Mouse (Mus musculus) cerebellum, adult 2 months (tissue): ENCODE results near the gene Card11. TPM values are rescaled to one million over a fixed set of nuclear protein-coding genes. Genes with fewer than 3 reads are reported as not detected.

Source experiments
- DNase-seq, 2 experiments: peaks; one replicate each; pipeline ENCODE4 v3.0.0; 2021
- H3K27ac ChIP-seq: fragments of 200-500 bp; 2 replicates; pipeline ENCODE4 v1.5.1; 2012; ENCODE audit warnings: low read length, control low read depth, inconsistent platforms; ENCODE audit not compliant: insufficient read depth
- H3K27me3 ChIP-seq: fragments of 200-500 bp; 2 replicates; pipeline ENCODE4 v1.6.1; 2012; ENCODE audit warnings: inconsistent platforms, mild to moderate bottlenecking, low read length, moderate library complexity; ENCODE audit not compliant: control insufficient read depth, insufficient read depth
- H3K4me1 ChIP-seq: fragments of 200-500 bp; 2 replicates; pipeline ENCODE4 v1.6.1; 2011; ENCODE audit warnings: low read length; ENCODE audit not compliant: control insufficient read depth, insufficient read depth
- H3K4me3 ChIP-seq: fragments of 200-500 bp; replicated peaks from 2 replicates; pipeline ENCODE3; 2011; ENCODE audit warnings: mild to moderate bottlenecking, low read depth, low read length, control low read depth; ENCODE audit not compliant: insufficient read depth
- CTCF ChIP-seq: fragments of 200-500 bp; IDR thresholded peaks from 2 replicates; pipeline ENCODE4 v1.5.1; 2011; ENCODE audit warnings: low read depth, mild to moderate bottlenecking, control low read depth, low read length, moderate library complexity, borderline replicate concordance; ENCODE audit not compliant: insufficient read depth
- POLR2A ChIP-seq: fragments of 200-500 bp; IDR thresholded peaks from 2 replicates; pipeline ENCODE4 v1.6.1; 2011; ENCODE audit warnings: low read length, control low read depth, borderline replicate concordance; ENCODE audit not compliant: insufficient read depth
- WGBS: fragments of 180-500 bp; shearing (Covaris S2); methylation state at CpG from one replicate; pipeline ENCODE4 v1.1.7; 2018; 5-methylcytosine and 5-hydroxymethylcytosine counted together
- polyA plus RNA-seq: library from polyadenylated mRNA; depleted of rRNA; stranded (reverse); fragments of >200 nt; gene quantifications from 2 replicates; pipeline ENCODE4 v1.2.3, GENCODE M21; 2012

Gene Card11
- polyA plus RNA-seq, 1 experiment, result 0.44 TPM

GRCm38 (mm10) chr5:140948009-140948408, 52.4 kb downstream of the Card11 start:
- Histone ChIP-seq H3K27me3 (no peaks in the 10 kb centered on the region), H3K4me3 (no peak overlapping the region), H3K27ac (no peak overlapping the region), H3K4me1 (no peaks in the 10 kb centered on the region)
- WGBS, result 57% methylated on average over 10 of the region's 10 CpGs
- DNase-seq, result no peak
- TF ChIP-seq POLR2A (no peak), CTCF (no peak)

- H3K4me1 ChIP-seq, result no peaks in the 10 kb centered on the region
- H3K27ac ChIP-seq, result no peak overlapping the region
- no peak for DNase-seq
- no peak overlapping the region for H3K4me3 ChIP-seq
- TF ChIP-seq POLR2A (no peak), CTCF (no peak)
- H3K27me3 ChIP-seq, result no peaks in the 10 kb centered on the region
- 94% methylated on average over 6 of the region's 6 CpGs for WGBS
These were observed 54.3 kb downstream of the Card11 start for GRCm38 (mm10) chr5:140946034-140946433.

- no peak overlapping the region for H3K4me3 ChIP-seq
- WGBS, result 83% methylated on average over 18 of the region's 18 CpGs
These were observed 55.8 kb downstream of the Card11 start for GRCm38 (mm10) chr5:140944382-140945125.

GRCm38 (mm10) chr5:140940923-140941491, 59.4 kb downstream of the Card11 start:
- WGBS, result 16% methylated on average over 14 of the region's 14 CpGs
- DNase-seq, result no peak
- Histone ChIP-seq H3K4me3 (no peak overlapping the region), H3K27ac (no peak overlapping the region), H3K27me3 (no peaks in the 10 kb centered on the region), H3K4me1 (no peaks in the 10 kb centered on the region)
- TF ChIP-seq CTCF (no peak), POLR2A (no peak)

More at GRCm38 (mm10) chr5:140944382-140945125, 55.8 kb downstream of the Card11 start:
- no peak for TF ChIP-seq CTCF
- no peak for TF ChIP-seq POLR2A
- H3K27me3 ChIP-seq, result no peaks in the 10 kb centered on the region
- H3K4me1 ChIP-seq, result no peaks in the 10 kb centered on the region
- H3K27ac ChIP-seq, result no peak overlapping the region
- DNase-seq, result no peak

- Histone ChIP-seq H3K4me1 (no peaks in the 10 kb centered on the region), H3K27ac (no peak overlapping the region), H3K4me3 (no peak overlapping the region), H3K27me3 (no peaks in the 10 kb centered on the region)
- TF ChIP-seq POLR2A (no peak), CTCF (no peak)
- 22% methylated on average over 5 of the region's 5 CpGs for WGBS
- DNase-seq, result no peak
These were observed 60.0 kb downstream of the Card11 start for GRCm38 (mm10) chr5:140940257-140940922.

- no peaks in the 10 kb centered on the region for H3K27me3 ChIP-seq
- no peaks in the 10 kb centered on the region for H3K4me1 ChIP-seq
- TF ChIP-seq CTCF, result no peak
- TF ChIP-seq POLR2A, result no peak
- WGBS, result 84% methylated on average over 7 of the region's 7 CpGs
- DNase-seq, result no peak
- H3K27ac ChIP-seq, result no peak overlapping the region
- H3K4me3 ChIP-seq, result no peak overlapping the region
These were observed 63.6 kb downstream of the Card11 start for GRCm38 (mm10) chr5:140936816-140937215.

GRCm38 (mm10) chr5:140935848-140936247, 64.5 kb downstream of the Card11 start:
- no peaks in the 10 kb centered on the region for H3K4me1 ChIP-seq
- DNase-seq, result no peak
- 79% methylated on average over 3 of the region's 3 CpGs for WGBS
- H3K4me3 ChIP-seq, result no peak overlapping the region
- H3K27me3 ChIP-seq, result no peaks in the 10 kb centered on the region
- H3K27ac ChIP-seq, result no peak overlapping the region
- TF ChIP-seq POLR2A (no peak), CTCF (no peak)
